Mouse (Mus musculus): ENCODE results near the gene Hist1h3e. TPM values are rescaled to one million over a fixed set of nuclear protein-coding genes. Genes with fewer than 3 reads are reported as not detected.
"Not testable (repeated sequence)": the region's sequence is repeated elsewhere in the genome, so short reads cannot be mapped to it uniquely, and the experiment has no call there.

The Hist1h3e gene
- polyA plus RNA-seq, 1 experiment from 2014 or later, result 5.0 TPM

DNA sequence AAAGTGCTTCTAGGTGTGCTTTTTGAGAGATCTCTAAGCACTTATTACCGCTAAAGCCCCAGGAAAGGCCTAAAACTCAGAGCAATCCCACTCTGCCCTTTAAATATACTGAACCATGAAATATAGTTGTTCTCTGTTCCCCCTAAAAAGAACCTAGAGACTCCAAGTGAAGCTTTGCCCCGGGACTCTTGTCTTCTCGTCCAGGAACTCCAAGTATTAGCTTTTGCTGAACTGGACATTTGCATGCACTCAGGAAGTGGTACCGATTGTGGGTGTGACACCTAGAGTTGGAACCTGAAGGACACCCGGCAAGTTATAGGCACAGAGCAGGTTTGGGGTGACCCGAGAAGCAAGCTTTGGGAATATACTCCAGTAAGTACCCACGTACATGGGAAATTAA is 29.0 kb upstream of the Hist1h3e start:
- 93% methylated on average over 7 of the region's 7 CpGs for WGBS
- H3K4me1 ChIP-seq (replicated peaks; ENCODE audit: insufficient read depth, low read length), result peaks cover 4% of the 10 kb centered on the region; the same call in 1 of the 2 replicates
- H3K4me2 ChIP-seq (ENCODE audit: low read length), result no peak overlapping the region
- no peak overlapping the region for H3K9ac ChIP-seq (ENCODE audit: low read depth, low read length)
- H3K27ac ChIP-seq, result no peak overlapping the region
- H3K27me3 ChIP-seq (ENCODE audit: insufficient read depth, low read length), result no peaks in the 10 kb centered on the region
- H3K9me3 ChIP-seq (replicated peaks; ENCODE audit: low read length), result no peaks in the 10 kb centered on the region
- DNase-seq (ENCODE audit: low spot score), result no peak
- H3K36me3 ChIP-seq (ENCODE audit: insufficient read depth, low read length), result no peaks in the 10 kb centered on the region
- TF ChIP-seq CTCF (IDR thresholded peaks at IDR 0.05; ENCODE audit: low read depth), result no peak
- no peak overlapping the region for H3K4me3 ChIP-seq (replicated peaks; ENCODE audit: low read depth, low read length)
- ATAC-seq (replicated peaks; ENCODE audit: low FRiP score, low read depth), result no peak

DNA sequence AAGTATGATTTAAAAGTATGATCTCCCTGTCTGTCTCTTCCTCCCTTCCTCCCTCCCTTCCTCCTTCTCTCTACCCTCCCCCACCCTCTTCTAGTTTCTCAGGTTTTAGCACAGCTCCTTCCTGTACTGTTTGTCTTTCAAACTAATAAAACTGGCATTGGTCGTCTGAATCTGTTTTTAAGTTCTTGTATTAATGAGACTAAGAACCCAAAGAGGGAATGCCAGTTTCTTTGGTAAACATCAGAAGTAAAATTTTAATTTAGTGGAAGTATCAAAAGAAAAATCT is 24.7 kb upstream of the Hist1h3e start:
- Histone ChIP-seq H3K27ac (peak overlapping the region; percentile 94), H3K9ac (ENCODE audit: low read depth, low read length) (peak overlapping the region; percentile 48), H3K9me3 (replicated peaks; ENCODE audit: low read length) (no peaks in the 10 kb centered on the region), H3K4me2 (ENCODE audit: low read length) (peak overlapping the region; percentile 78), H3K27me3 (ENCODE audit: insufficient read depth, low read length) (no peaks in the 10 kb centered on the region), H3K4me3 (replicated peaks; ENCODE audit: low read depth, low read length) (peak overlapping the region; percentile 49), H3K4me1 (replicated peaks; ENCODE audit: insufficient read depth, low read length) (no peaks in the 10 kb centered on the region), H3K36me3 (ENCODE audit: insufficient read depth, low read length) (no peaks in the 10 kb centered on the region)
- ATAC-seq (replicated peaks; ENCODE audit: low FRiP score, low read depth) (no peak), DNase-seq (ENCODE audit: low spot score) (peak; percentile 41)
- 4% methylated on average over 1 of the region's 1 CpGs for WGBS
- TF ChIP-seq CTCF (IDR thresholded peaks at IDR 0.05; ENCODE audit: low read depth), result no peak

GRCm38 (mm10) chr13:23586099-23586939 is 24.1 kb upstream of the Hist1h3e start:
- no peak for ATAC-seq (replicated peaks; ENCODE audit: low FRiP score, low read depth)

DNA sequence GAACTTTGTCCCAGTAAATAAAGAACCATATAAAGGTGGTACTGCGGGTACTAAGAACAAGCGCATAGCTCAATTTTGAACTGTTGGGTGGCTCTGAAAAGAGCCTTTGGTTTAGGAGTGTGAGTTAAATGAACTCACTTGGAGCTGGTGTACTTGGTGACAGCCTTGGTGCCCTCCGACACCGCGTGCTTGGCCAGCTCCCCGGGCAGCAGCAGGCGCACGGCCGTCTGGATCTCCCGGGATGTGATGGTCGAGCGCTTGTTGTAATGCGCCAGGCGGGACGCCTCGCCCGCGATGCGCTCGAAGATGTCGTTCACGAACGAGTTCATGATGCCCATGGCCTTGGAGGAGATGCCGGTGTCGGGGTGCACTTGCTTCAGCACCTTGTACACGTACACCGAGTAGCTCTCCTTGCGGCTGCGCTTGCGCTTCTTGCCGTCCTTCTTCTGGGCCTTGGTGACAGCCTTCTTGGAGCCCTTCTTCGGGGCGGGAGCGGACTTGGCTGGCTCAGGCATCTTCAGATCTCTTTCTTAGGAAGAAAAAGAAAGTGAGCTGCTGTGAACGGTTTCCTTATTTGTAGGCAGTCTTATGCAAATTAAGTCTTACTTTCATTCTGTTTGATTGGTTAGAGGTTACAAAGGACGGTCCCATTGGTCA is 23.4 kb upstream of the Hist1h3e start:
- not testable (repeated sequence) for H3K36me3 ChIP-seq (ENCODE audit: insufficient read depth, low read length); H3K4me1 ChIP-seq (replicated peaks; ENCODE audit: insufficient read depth, low read length); H3K27me3 ChIP-seq (ENCODE audit: insufficient read depth, low read length); H3K9me3 ChIP-seq (replicated peaks; ENCODE audit: low read length)
- Histone ChIP-seq H3K27ac (peak overlapping the region; percentile 97), H3K4me3 (replicated peaks; ENCODE audit: low read depth, low read length) (peak overlapping the region; percentile 49), H3K9ac (ENCODE audit: low read depth, low read length) (peak overlapping the region; percentile 76), H3K4me2 (ENCODE audit: low read length) (peak overlapping the region; percentile 78)
- DNase-seq (ENCODE audit: low spot score), result peak; percentile 98
- 0% methylated on average over 21 of the region's 36 CpGs for whole genome bisulfite sequencing
- peak; percentile 82 for ATAC-seq (replicated peaks; ENCODE audit: low FRiP score, low read depth)

More at GRCm38 (mm10) chr13:23586099-23586939, 24.1 kb upstream of the Hist1h3e start:
- TF ChIP-seq CTCF (IDR thresholded peaks at IDR 0.05; ENCODE audit: low read depth), result no peak
- Histone ChIP-seq H3K9ac (ENCODE audit: low read depth, low read length) (peak overlapping the region; percentile 48), H3K4me2 (ENCODE audit: low read length) (peak overlapping the region; percentile 78), H3K9me3 (replicated peaks; ENCODE audit: low read length) (no peaks in the 10 kb centered on the region), H3K27ac (peak overlapping the region; percentile 97), H3K4me1 (replicated peaks; ENCODE audit: insufficient read depth, low read length) (no peaks in the 10 kb centered on the region), H3K4me3 (replicated peaks; ENCODE audit: low read depth, low read length) (peak overlapping the region; percentile 49), H3K36me3 (ENCODE audit: insufficient read depth, low read length) (no peaks in the 10 kb centered on the region), H3K27me3 (ENCODE audit: insufficient read depth, low read length) (no peaks in the 10 kb centered on the region)
- DNase-seq (ENCODE audit: low spot score), result peak; percentile 49
- WGBS, result 1% methylated on average over 21 of the region's 22 CpGs

DNA sequence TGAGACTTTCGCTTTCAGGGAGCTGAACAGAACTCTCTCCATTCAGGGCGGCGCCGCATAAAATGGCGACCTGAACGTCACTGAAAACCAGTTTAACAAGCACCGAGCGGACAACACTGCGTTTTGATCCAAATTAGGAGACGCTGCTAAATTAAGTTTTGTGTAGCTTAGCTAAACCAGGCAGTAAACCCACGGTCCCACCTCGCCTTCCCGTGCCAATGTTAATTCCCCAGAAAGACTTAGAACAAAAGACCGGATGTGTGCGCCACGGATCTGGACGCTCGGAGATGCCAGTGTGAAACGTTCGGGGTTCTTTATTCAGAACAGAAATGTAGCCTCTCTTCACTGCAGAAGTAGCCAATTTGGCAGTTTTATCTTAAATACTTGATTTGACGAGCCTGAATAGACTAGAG is 22.9 kb upstream of the Hist1h3e start:
- DNase-seq (ENCODE audit: low spot score) (peak; percentile 86), ATAC-seq (replicated peaks; ENCODE audit: low FRiP score, low read depth) (no peak)
- Histone ChIP-seq H3K4me2 (ENCODE audit: low read length) (peak overlapping the region; percentile 78), H3K9ac (ENCODE audit: low read depth, low read length) (peak overlapping the region; percentile 76), H3K4me3 (replicated peaks; ENCODE audit: low read depth, low read length) (peak overlapping the region; percentile 49), H3K27me3 (ENCODE audit: insufficient read depth, low read length) (no peaks in the 10 kb centered on the region), H3K36me3 (ENCODE audit: insufficient read depth, low read length) (no peaks in the 10 kb centered on the region), H3K4me1 (replicated peaks; ENCODE audit: insufficient read depth, low read length) (no peaks in the 10 kb centered on the region), H3K9me3 (replicated peaks; ENCODE audit: low read length) (no peaks in the 10 kb centered on the region), H3K27ac (peak overlapping the region; percentile 97)
- TF ChIP-seq CTCF (IDR thresholded peaks at IDR 0.05; ENCODE audit: low read depth), result no peak
- WGBS, result under 1% methylated on average over 21 of the region's 21 CpGs

GRCm38 (mm10) chr13:23584331-23584730 is 22.2 kb upstream of the Hist1h3e start:
- Histone ChIP-seq H3K9ac (ENCODE audit: low read depth, low read length) (peak overlapping the region; percentile 76), H3K27me3 (ENCODE audit: insufficient read depth, low read length) (no peaks in the 10 kb centered on the region), H3K27ac (peak overlapping the region; percentile 97), H3K4me2 (ENCODE audit: low read length) (peak overlapping the region; percentile 78), H3K4me1 (replicated peaks; ENCODE audit: insufficient read depth, low read length) (no peaks in the 10 kb centered on the region), H3K4me3 (replicated peaks; ENCODE audit: low read depth, low read length) (peak overlapping the region; percentile 49; the same call in 1 of the 2 replicates), H3K36me3 (ENCODE audit: insufficient read depth, low read length) (no peaks in the 10 kb centered on the region), H3K9me3 (replicated peaks; ENCODE audit: low read length) (no peaks in the 10 kb centered on the region)
- peak; percentile 84 for DNase-seq (ENCODE audit: low spot score)
- ATAC-seq (replicated peaks; ENCODE audit: low FRiP score, low read depth), result no peak
- no peak for TF ChIP-seq CTCF (IDR thresholded peaks at IDR 0.05; ENCODE audit: low read depth)
